Mouse (Mus musculus) forebrain, embryonic 15.5 days (tissue): ENCODE results near the gene Nit1. TPM values are rescaled to one million over a fixed set of nuclear protein-coding genes. Genes with fewer than 3 reads are reported as not detected.
A peak's percentile ranks its signal among the peaks of the same experiment; 100 is the strongest.
"Not testable (repeated sequence)": the region's sequence is repeated elsewhere in the genome, so short reads cannot be mapped to it uniquely, and the experiment has no call there.

ENCODE experiments used
- ATAC-seq: fragments of 200-750 bp; cut with Nextera tagmentation; replicated peaks from 2 replicates; pipeline ENCODE4 v1.8.0; 2017; ENCODE audit warnings: mild to moderate bottlenecking, moderate TSS enrichment, moderate library complexity
- H3K27ac ChIP-seq: fragments of 300-500 bp; sonication (generic); replicated peaks from 2 replicates; pipeline ENCODE4 v1.5.1; 2015; ENCODE audit warnings: mild to moderate bottlenecking, inconsistent platforms
- H3K27me3 ChIP-seq: fragments of 300-500 bp; sonication (generic); 2 replicates; pipeline ENCODE4 v1.6.1; 2015; ENCODE audit warnings: inconsistent platforms
- H3K36me3 ChIP-seq: fragments of 300-500 bp; sonication (generic); 2 replicates; pipeline ENCODE4 v1.6.1; 2015; ENCODE audit warnings: mild to moderate bottlenecking, inconsistent platforms
- H3K4me1 ChIP-seq: fragments of 300-500 bp; sonication (generic); 2 replicates; pipeline ENCODE4 v1.6.1; 2015; ENCODE audit warnings: inconsistent platforms
- H3K4me2 ChIP-seq: fragments of 300-500 bp; sonication (generic); replicated peaks from 2 replicates; pipeline ENCODE4 v1.6.1; 2015; ENCODE audit warnings: mild to moderate bottlenecking, inconsistent platforms
- H3K4me3 ChIP-seq: fragments of 300-500 bp; sonication (generic); 2 replicates; pipeline ENCODE4 v1.5.1; 2015; ENCODE audit warnings: mild to moderate bottlenecking, inconsistent platforms
- H3K9ac ChIP-seq: fragments of 300-500 bp; sonication (generic); replicated peaks from 2 replicates; pipeline ENCODE4 v1.6.1; 2015; ENCODE audit warnings: mild to moderate bottlenecking, inconsistent platforms
- H3K9me3 ChIP-seq: fragments of 300-500 bp; sonication (generic); 2 replicates; pipeline ENCODE4 v1.6.1; 2016; ENCODE audit warnings: inconsistent platforms
- WGBS: fragments of 180-500 bp; shearing (Covaris S2); methylation state at CpG from one replicate; pipeline ENCODE4 v1.1.7; 2015; ENCODE audit warnings: mixed read lengths; 5-methylcytosine and 5-hydroxymethylcytosine counted together
- polyA plus RNA-seq: library from polyadenylated mRNA; unstranded; fragments of >200 nt; fragmentation: Nextera tagmentation; extraction: Ambion mirVana; gene quantifications from 2 replicates; pipeline ENCODE4 v1.2.1, GENCODE M21; 2015

Nit1 gene
- polyA plus RNA-seq, 1 experiment from 2014 or later = 62.0 TPM

GRCm38 (mm10) chr1:171346095-171346450, 627 bp upstream of the Nit1 start:
- Histone ChIP-seq H3K27me3 (no peaks in the 10 kb centered on the region), H3K27ac (peak overlapping the region; percentile 73), H3K9ac (peak overlapping the region; percentile 67), H3K9me3 (peaks cover 6% of the 10 kb centered on the region; the same call in 1 of the 2 replicates), H3K4me1 (peaks cover 27% of the 10 kb centered on the region), H3K4me3 (peak overlapping the region; percentile 62), H3K36me3 (peaks cover 18% of the 10 kb centered on the region), H3K4me2 (peak overlapping the region; percentile 89)
- WGBS = under 1% methylated on average over 14 of the region's 14 CpGs
- no peak; the same call in 1 of the 2 replicates for ATAC-seq

DNA sequence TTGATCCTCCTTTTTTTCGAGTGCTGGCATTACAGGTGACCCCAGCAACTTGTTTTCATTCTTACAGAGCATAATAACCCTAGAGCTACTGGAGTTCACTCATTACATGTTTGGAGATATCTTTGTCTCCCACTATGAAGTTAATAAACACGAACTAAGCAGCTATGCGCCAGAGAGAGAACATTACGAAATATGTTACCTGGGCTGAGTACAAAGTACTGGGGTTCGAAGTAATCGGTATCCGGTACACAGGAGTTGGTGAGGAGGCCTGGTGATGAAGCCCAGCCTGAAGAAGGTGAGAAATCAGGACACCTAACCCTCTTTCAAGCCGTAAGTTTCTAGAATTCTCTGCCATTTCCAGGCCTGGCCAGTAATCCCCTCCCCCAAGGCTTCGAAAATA, 731 bp downstream of the Nit1 start:
- peak overlapping the region; percentile 62 for H3K4me3 ChIP-seq
- peak overlapping the region; percentile 67 for H3K9ac ChIP-seq
- no peak overlapping the region for H3K27ac ChIP-seq
- WGBS = 78% methylated on average over 9 of the region's 9 CpGs
- peak overlapping the region; percentile 89 for H3K4me2 ChIP-seq
- no peaks in the 10 kb centered on the region for H3K27me3 ChIP-seq
- H3K36me3 ChIP-seq = peaks cover 31% of the 10 kb centered on the region
- no peak for ATAC-seq
- H3K9me3 ChIP-seq = peaks cover 6% of the 10 kb centered on the region; the same call in 1 of the 2 replicates
- peaks cover 27% of the 10 kb centered on the region for H3K4me1 ChIP-seq

GRCm38 (mm10) chr1:171343922-171344677, 1.3 kb downstream of the Nit1 start:
- H3K4me2 ChIP-seq = no peak overlapping the region
- H3K36me3 ChIP-seq = peaks cover 36% of the 10 kb centered on the region
- ATAC-seq = no peak
- 81% methylated on average over 9 of the region's 9 CpGs for WGBS
- no peaks in the 10 kb centered on the region for H3K27me3 ChIP-seq
- peaks cover 27% of the 10 kb centered on the region for H3K4me1 ChIP-seq
- H3K9ac ChIP-seq = no peak overlapping the region
- no peak overlapping the region for H3K4me3 ChIP-seq
- peaks cover 6% of the 10 kb centered on the region; the same call in 1 of the 2 replicates for H3K9me3 ChIP-seq
- no peak overlapping the region for H3K27ac ChIP-seq

DNA sequence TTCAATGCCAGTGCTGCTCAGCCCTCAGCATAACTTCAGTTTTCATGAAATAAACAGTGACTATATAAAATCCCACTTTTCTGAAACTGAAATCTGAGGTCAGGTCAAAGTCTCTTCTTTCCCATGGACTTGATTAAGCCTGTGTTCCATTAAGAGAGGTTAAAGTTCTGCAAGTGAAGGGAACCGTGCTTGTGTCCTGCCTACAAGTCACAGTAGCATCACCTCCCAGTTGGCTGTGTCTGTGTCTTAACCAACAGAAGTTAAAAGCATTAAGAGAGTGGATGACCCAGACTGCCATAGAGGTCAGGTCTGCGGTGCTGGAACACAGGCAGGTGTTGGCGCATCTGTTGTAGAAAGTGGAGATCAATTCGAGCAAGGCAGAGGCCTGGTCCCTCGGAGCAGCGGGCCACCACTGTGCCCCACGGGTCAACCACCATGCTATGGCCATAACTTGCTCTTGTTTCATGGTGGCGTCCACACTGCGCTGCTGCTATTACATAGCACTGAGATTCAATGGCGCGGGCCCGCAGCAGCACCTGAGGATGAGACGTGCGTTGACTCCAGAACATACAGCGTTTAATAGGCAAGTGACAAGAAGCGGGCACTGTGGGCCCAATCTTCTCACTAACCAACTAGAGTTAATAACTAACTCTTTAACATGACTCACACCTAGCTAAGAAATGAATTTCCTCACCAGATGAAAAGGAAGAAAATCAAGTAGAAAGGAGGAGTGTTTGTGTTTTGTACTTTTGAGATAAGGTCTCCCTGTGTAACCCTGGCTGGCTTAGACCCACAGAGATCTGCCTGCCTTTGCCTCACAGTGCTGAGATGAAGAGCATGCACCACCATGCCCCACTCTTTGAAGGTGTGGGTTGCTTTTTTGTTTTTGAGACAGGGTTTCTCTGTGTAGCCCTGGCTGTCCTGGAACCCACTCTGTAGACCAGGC, 2.9 kb downstream of the Nit1 start:
- Histone ChIP-seq H3K4me1 (peaks cover 25% of the 10 kb centered on the region), H3K9me3 (peaks cover 6% of the 10 kb centered on the region; the same call in 1 of the 2 replicates), H3K27ac (no peak overlapping the region), H3K36me3 (peaks cover 51% of the 10 kb centered on the region), H3K9ac (no peak overlapping the region), H3K4me2 (no peak overlapping the region), H3K27me3 (no peaks in the 10 kb centered on the region), H3K4me3 (no peak overlapping the region)
- no peak for ATAC-seq
- 96% methylated on average over 16 of the region's 16 CpGs for WGBS

DNA sequence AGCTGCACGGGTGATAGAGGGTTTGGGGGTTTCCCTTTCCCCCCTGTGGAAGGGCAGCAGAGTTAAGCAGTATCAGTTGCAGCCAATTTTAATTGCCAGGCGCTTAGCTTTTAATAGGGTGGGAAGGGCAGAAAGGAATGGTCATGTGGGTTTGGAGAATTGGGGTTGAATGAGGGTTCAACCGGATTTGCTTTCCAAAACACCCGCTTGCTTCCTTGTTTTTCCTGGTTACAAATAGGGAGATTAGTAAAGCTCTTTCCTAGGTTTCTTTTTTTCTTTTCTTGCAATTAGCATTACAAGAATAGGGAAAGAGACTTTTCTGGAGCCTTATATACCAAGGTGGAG, 15.3 kb downstream of the Nit1 start:
- Histone ChIP-seq H3K4me3 (peak overlapping the region; percentile 95), H3K4me2 (peak overlapping the region; percentile 82), H3K9ac (peak overlapping the region; percentile 97), H3K4me1 (peaks cover 56% of the 10 kb centered on the region), H3K9me3 (no peaks in the 10 kb centered on the region), H3K36me3 (peaks cover 5% of the 10 kb centered on the region; the same call in 1 of the 2 replicates), H3K27ac (peak overlapping the region; percentile 99), H3K27me3 (no peaks in the 10 kb centered on the region)
- WGBS = 0% methylated on average over 4 of the region's 4 CpGs
- no peak for ATAC-seq

GRCm38 (mm10) chr1:171329433-171330215, 15.8 kb downstream of the Nit1 start:
- peaks cover 56% of the 10 kb centered on the region for H3K4me1 ChIP-seq
- H3K9ac ChIP-seq = peak overlapping the region; percentile 97
- peak overlapping the region; percentile 95 for H3K4me3 ChIP-seq
- peak overlapping the region; percentile 82 for H3K4me2 ChIP-seq
- H3K9me3 ChIP-seq = no peaks in the 10 kb centered on the region
- H3K36me3 ChIP-seq = peaks cover 8% of the 10 kb centered on the region; the same call in 1 of the 2 replicates
- peak overlapping the region; percentile 99 for H3K27ac ChIP-seq
- peak; percentile 87 for ATAC-seq
- WGBS = 2% methylated on average over 45 of the region's 61 CpGs
- no peaks in the 10 kb centered on the region for H3K27me3 ChIP-seq

DNA sequence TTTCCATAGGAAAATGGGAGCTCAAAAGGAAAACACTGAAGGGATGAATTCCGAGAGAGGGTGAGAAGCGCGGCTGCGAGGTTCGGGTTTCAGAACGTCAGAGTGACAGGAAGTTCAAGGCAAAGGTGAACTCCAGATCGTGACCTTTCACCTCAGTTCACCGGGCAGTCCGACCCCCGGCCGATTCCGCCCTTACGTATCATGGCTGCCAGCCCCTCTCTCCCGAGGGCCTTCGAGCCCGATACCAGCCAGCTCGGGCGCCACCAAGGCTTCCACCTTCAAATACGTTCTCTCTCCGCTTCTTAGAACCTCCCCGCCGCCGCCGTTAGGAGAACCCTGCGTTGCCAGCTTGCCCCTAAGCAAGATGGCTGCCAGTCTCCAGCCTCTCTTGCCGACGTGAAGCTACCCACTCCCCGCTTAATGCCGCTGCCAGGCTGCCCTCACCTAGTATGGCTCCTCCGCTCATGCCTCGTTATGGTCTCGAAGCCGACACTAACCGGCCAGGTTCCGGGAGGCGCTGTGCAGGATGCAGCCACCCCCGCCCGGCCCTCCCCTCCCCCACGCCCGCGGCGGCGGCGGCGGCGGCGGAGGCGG, 16.5 kb downstream of the Nit1 start, which contains the start of gene Dedd:
Gene Dedd (plus strand): TSS at position 307 of the 594 bp plus-strand sequence.
- WGBS = 0% methylated on average over 42 of the region's 48 CpGs
- peaks cover 8% of the 10 kb centered on the region; the same call in 1 of the 2 replicates for H3K36me3 ChIP-seq
- H3K27ac ChIP-seq = peak within 1 kb of the TSS; percentile 99
- peak within 1 kb of the TSS; percentile 82 for H3K4me2 ChIP-seq
- no peaks in the 10 kb centered on the region for H3K9me3 ChIP-seq
- no peaks in the 10 kb centered on the region for H3K27me3 ChIP-seq
- peak; percentile 98 for ATAC-seq
- peaks cover 55% of the 10 kb centered on the region for H3K4me1 ChIP-seq
- H3K4me3 ChIP-seq = peak within 1 kb of the TSS; percentile 95
- peak within 1 kb of the TSS; percentile 97 for H3K9ac ChIP-seq

DNA sequence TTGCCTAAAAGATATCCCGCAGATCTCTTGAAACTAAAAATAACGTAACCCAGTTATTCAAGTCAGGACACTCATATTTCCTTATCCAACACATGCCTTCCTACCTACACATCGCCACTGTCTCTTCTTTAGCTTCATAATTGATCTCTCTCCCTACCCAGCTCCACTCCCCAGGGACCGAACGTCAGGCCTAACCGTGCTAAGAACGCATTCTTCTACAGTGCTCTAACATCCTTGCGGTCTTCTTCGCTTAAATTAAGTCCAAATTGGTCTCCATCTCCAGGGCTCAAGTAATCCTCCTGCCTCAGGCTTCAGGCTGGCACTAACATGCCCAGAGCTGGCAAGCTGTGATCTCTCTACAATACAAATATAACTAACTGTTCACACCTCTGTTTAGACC, 17.2 kb downstream of the Nit1 start:
- no peak for ATAC-seq
- peaks cover 48% of the 10 kb centered on the region for H3K4me1 ChIP-seq
- no peaks in the 10 kb centered on the region for H3K9me3 ChIP-seq
- peak overlapping the region; percentile 95 for H3K4me3 ChIP-seq
- WGBS = 37% methylated on average over 9 of the region's 9 CpGs
- peak overlapping the region; percentile 56 for H3K4me2 ChIP-seq
- no peaks in the 10 kb centered on the region for H3K27me3 ChIP-seq
- H3K36me3 ChIP-seq = peaks cover 8% of the 10 kb centered on the region; the same call in 1 of the 2 replicates
- peak overlapping the region; percentile 99 for H3K27ac ChIP-seq
- peak overlapping the region; percentile 97 for H3K9ac ChIP-seq

DNA sequence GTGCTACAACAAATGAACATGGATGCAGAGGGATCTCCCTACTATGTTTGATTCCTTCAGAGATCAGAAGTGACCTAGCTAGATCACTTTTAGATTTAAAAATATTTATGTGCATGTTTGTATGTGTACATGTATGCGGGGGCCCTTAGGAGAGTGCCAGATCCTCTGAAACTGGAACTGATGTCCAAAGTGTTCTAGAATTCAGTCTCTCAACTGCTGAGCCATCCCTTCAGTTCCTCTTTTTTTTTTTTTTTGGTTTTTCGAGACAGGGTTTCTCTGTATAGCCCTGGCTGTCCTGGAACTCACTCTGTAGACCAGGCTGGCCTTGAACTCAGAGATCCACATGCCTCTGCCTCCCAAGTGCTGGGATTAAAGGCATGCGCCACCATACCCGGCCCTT, 18.9 kb downstream of the Nit1 start:
- not testable (repeated sequence) for H3K27me3 ChIP-seq
- WGBS = 89% methylated on average over 4 of the region's 4 CpGs

GRCm38 (mm10) chr1:171325571-171325970, 19.9 kb downstream of the Nit1 start:
- WGBS = 90% methylated on average over 2 of the region's 2 CpGs
- ATAC-seq = no peak

More for the DNA sequence above, 18.9 kb downstream of the Nit1 start:
- H3K9ac ChIP-seq, H3K4me3 ChIP-seq, ATAC-seq, H3K36me3 ChIP-seq, H3K4me2 ChIP-seq, H3K9me3 ChIP-seq, H3K27ac ChIP-seq: not testable (repeated sequence)
- H3K4me1 ChIP-seq = peaks cover 39% of the 10 kb centered on the region

GRCm38 (mm10) chr1:171322012-171322411, 23.4 kb downstream of the Nit1 start:
- no peak overlapping the region for H3K27ac ChIP-seq
- no peak overlapping the region for H3K4me3 ChIP-seq
- peaks cover 10% of the 10 kb centered on the region for H3K4me1 ChIP-seq
- H3K9me3 ChIP-seq = no peaks in the 10 kb centered on the region
- H3K27me3 ChIP-seq = no peaks in the 10 kb centered on the region
- no peak overlapping the region for H3K4me2 ChIP-seq
- no peak for ATAC-seq
- H3K36me3 ChIP-seq = 0 out of 2 replicates have a peak, but pooled peaks cover 3% of the 10 kb centered on the region
- H3K9ac ChIP-seq = no peak overlapping the region
- 79% methylated on average over 1 of the region's 1 CpGs for WGBS

More at GRCm38 (mm10) chr1:171325571-171325970, 19.9 kb downstream of the Nit1 start:
- H3K4me3 ChIP-seq = no peak overlapping the region
- no peak overlapping the region for H3K9ac ChIP-seq
- no peak overlapping the region for H3K27ac ChIP-seq
- no peaks in the 10 kb centered on the region for H3K27me3 ChIP-seq
- H3K4me1 ChIP-seq = peaks cover 29% of the 10 kb centered on the region
- 0 out of 2 replicates have a peak, but pooled peaks cover 3% of the 10 kb centered on the region for H3K36me3 ChIP-seq
- H3K4me2 ChIP-seq = no peak overlapping the region
- H3K9me3 ChIP-seq = no peaks in the 10 kb centered on the region
